Mouse (Mus musculus) lung, postnatal 0 days (tissue): ENCODE measurements around the gene Surf2. TPM values are rescaled to one million over a fixed set of nuclear protein-coding genes. Genes with fewer than 3 reads are reported as not detected.

ENCODE experiments used
- ATAC-seq: fragments of 200-750 bp; cut with Nextera tagmentation; 2 replicates; pipeline ENCODE4 v1.8.0; 2017; ENCODE audit warnings: moderate library complexity
- DNase-seq: peaks from one replicate; pipeline ENCODE4 v3.0.0-alpha.2; 2016; ENCODE audit warnings: low spot score
- H3K27ac ChIP-seq: fragments of 300-500 bp; sonication (generic); 2 replicates; pipeline ENCODE4 v1.5.1; 2014; ENCODE audit warnings: antibody characterized with exemption, mild to moderate bottlenecking, low read length, mixed read lengths
- H3K27me3 ChIP-seq: fragments of 300-500 bp; sonication (generic); replicated peaks from 2 replicates; pipeline ENCODE4 v1.6.1; 2014; ENCODE audit warnings: low read length, mixed read lengths; ENCODE audit not compliant: insufficient read depth
- H3K36me3 ChIP-seq: fragments of 300-500 bp; sonication (generic); 2 replicates; pipeline ENCODE4 v1.6.1; 2014; ENCODE audit warnings: low read length, mixed read lengths; ENCODE audit not compliant: insufficient read depth
- H3K4me1 ChIP-seq: fragments of 300-500 bp; sonication (generic); 2 replicates; pipeline ENCODE4 v1.6.1; 2014; ENCODE audit warnings: antibody characterized with exemption, low read depth, low read length, mixed read lengths; ENCODE audit not compliant: insufficient read depth
- H3K4me2 ChIP-seq: fragments of 300-500 bp; sonication (generic); replicated peaks from 2 replicates; pipeline ENCODE4 v1.6.1; 2014; ENCODE audit warnings: low read depth, mild to moderate bottlenecking, low read length, moderate library complexity, mixed read lengths
- H3K4me3 ChIP-seq: fragments of 300-500 bp; sonication (generic); 2 replicates; pipeline ENCODE4 v1.5.1; 2014; ENCODE audit warnings: low read depth, low read length
- H3K9ac ChIP-seq: fragments of 300-500 bp; sonication (generic); replicated peaks from 2 replicates; pipeline ENCODE4 v1.6.1; 2014; ENCODE audit warnings: low read depth, mild to moderate bottlenecking
- H3K9me3 ChIP-seq: fragments of 300-500 bp; sonication (generic); 2 replicates; pipeline ENCODE4 v1.6.1; 2016; ENCODE audit warnings: low read length, mixed read lengths
- CTCF ChIP-seq: IDR thresholded peaks from 2 replicates; pipeline ENCODE4 v1.5.1; 2016; ENCODE audit warnings: antibody characterized with exemption, mild to moderate bottlenecking
- EP300 ChIP-seq: IDR thresholded peaks from 2 replicates; pipeline ENCODE4 v1.6.1; 2016; ENCODE audit warnings: antibody characterized with exemption, mild to moderate bottlenecking, control low read depth
- WGBS: fragments of 180-500 bp; shearing (Covaris S2); extraction: QIAGEN DNeasy Blood & Tissue Kit; methylation state at CpG from one replicate; pipeline ENCODE4 v1.1.7; 2014; 5-methylcytosine and 5-hydroxymethylcytosine counted together
- polyA plus RNA-seq: library from polyadenylated mRNA; unstranded; fragments of >200 nt; fragmentation: Nextera tagmentation; extraction: Ambion mirVana; gene quantifications from 2 replicates; pipeline ENCODE4 v1.2.1, GENCODE M21; 2015

The Surf2 gene
- polyA plus RNA-seq, 1 experiment from 2014 or later: 23.0 TPM

GRCm38 (mm10) chr2:26907109-26907508 is 9.1 kb upstream of the Surf2 start:
- Histone ChIP-seq H3K36me3 (0 out of 2 replicates have a peak, but pooled peaks cover 4% of the 10 kb centered on the region), H3K4me2 (no peak overlapping the region), H3K4me1 (peaks cover 23% of the 10 kb centered on the region; the same call in 1 of the 2 replicates), H3K27ac (no peak overlapping the region), H3K9ac (no peak overlapping the region), H3K9me3 (no peaks in the 10 kb centered on the region), H3K27me3 (no peaks in the 10 kb centered on the region), H3K4me3 (no peak overlapping the region)
- 29% methylated on average over 4 of the region's 4 CpGs for WGBS
- TF ChIP-seq CTCF: peak; percentile 87
- no peak for TF ChIP-seq EP300
- no peak for ATAC-seq
- DNase-seq: peak; percentile 82

GRCm38 (mm10) chr2:26908710-26909386 is 7.3 kb upstream of the Surf2 start:
- H3K4me1 ChIP-seq: peaks cover 22% of the 10 kb centered on the region; the same call in 1 of the 2 replicates
- 0 out of 2 replicates have a peak overlapping the region, but pooled peaks have one; percentile 95 for H3K9ac ChIP-seq
- H3K4me2 ChIP-seq: peak overlapping the region; percentile 73
- H3K4me3 ChIP-seq: no peak overlapping the region
- 71% methylated on average over 18 of the region's 18 CpGs for WGBS
- peaks cover 17% of the 10 kb centered on the region for H3K36me3 ChIP-seq
- TF ChIP-seq EP300 (no peak), CTCF (no peak)
- H3K9me3 ChIP-seq: no peaks in the 10 kb centered on the region
- no peaks in the 10 kb centered on the region for H3K27me3 ChIP-seq
- no peak overlapping the region for H3K27ac ChIP-seq
- DNase-seq (no peak), ATAC-seq (no peak)

DNA sequence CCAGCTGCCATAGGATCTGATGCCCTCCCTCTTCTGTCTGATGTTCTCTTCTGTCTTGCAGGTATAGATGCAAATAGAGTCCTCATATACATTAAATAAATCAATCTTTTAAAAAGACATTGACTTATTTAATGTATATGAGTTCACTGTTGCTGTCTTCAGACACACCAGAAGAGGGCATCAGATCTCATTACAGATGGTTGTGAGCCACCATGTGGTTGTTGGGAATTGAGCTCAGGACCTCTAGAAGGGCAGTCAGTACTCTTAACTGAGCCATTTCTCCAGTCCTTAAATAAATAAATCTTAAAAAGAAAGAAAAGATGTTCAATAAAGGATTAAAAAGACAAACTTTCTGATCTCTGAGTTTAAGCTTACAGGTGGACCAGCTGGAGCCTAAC is 6.8 kb upstream of the Surf2 start:
- H3K9me3 ChIP-seq: no peaks in the 10 kb centered on the region
- peak overlapping the region; percentile 90 for H3K27ac ChIP-seq
- peak overlapping the region; percentile 76 for H3K4me3 ChIP-seq
- no peak for DNase-seq
- ATAC-seq: no peak
- H3K4me1 ChIP-seq: peaks cover 22% of the 10 kb centered on the region; the same call in 1 of the 2 replicates
- peaks cover 18% of the 10 kb centered on the region for H3K36me3 ChIP-seq
- H3K9ac ChIP-seq: peak overlapping the region; percentile 95
- peak overlapping the region; percentile 73 for H3K4me2 ChIP-seq
- TF ChIP-seq EP300: no peak
- TF ChIP-seq CTCF: no peak
- no peaks in the 10 kb centered on the region for H3K27me3 ChIP-seq

GRCm38 (mm10) chr2:26910124-26910993 is 5.8 kb upstream of the Surf2 start, which contains the start of the genes Med22 and Rpl7a:
TSS of gene Med22 (minus strand) at chr2:26910677.
TSS of gene Rpl7a (plus strand) at chr2:26910764.
- peak; percentile 96 for ATAC-seq
- H3K36me3 ChIP-seq: peaks cover 18% of the 10 kb centered on the region
- H3K27ac ChIP-seq: peak within 1 kb of the TSS; percentile 90
- peak; percentile 98 for DNase-seq
- H3K4me2 ChIP-seq: peak within 1 kb of the TSS; percentile 85
- TF ChIP-seq CTCF (no peak), EP300 (peak; percentile 91)
- H3K27me3 ChIP-seq: no peaks in the 10 kb centered on the region
- H3K9ac ChIP-seq: peak within 1 kb of the TSS; percentile 95
- H3K4me1 ChIP-seq: peaks cover 24% of the 10 kb centered on the region
- 0% methylated on average over 62 of the region's 74 CpGs for WGBS
- H3K9me3 ChIP-seq: no peaks in the 10 kb centered on the region
- peak within 1 kb of the TSS; percentile 76 for H3K4me3 ChIP-seq

GRCm38 (mm10) chr2:26910994-26911765 is 5.0 kb upstream of the Surf2 start:
- H3K27me3 ChIP-seq: no peaks in the 10 kb centered on the region
- ATAC-seq (peak; percentile 54), DNase-seq (peak; percentile 74)
- H3K9me3 ChIP-seq: no peaks in the 10 kb centered on the region
- TF ChIP-seq EP300: no peak
- no peak for TF ChIP-seq CTCF
- peak overlapping the region; percentile 95 for H3K9ac ChIP-seq
- H3K4me1 ChIP-seq: peaks cover 30% of the 10 kb centered on the region
- H3K4me2 ChIP-seq: peak overlapping the region; percentile 85
- H3K27ac ChIP-seq: peak overlapping the region; percentile 90
- H3K36me3 ChIP-seq: peaks cover 14% of the 10 kb centered on the region
- H3K4me3 ChIP-seq: peak overlapping the region; percentile 76
- 2% methylated on average over 37 of the region's 37 CpGs for whole genome bisulfite sequencing
